Mouse (Mus musculus): ENCODE results near the gene Gm9857.
A peak's percentile ranks its signal among the peaks of the same experiment; 100 is the strongest.

Gene Gm9857

GRCm38 (mm10) chr3:108925677-108926076, 14.6 kb downstream of the Gm9857 start:
- DNase-seq (ENCODE audit: low read depth, low spot score) = no peak

GRCm38 (mm10) chr3:108921822-108922221, 18.4 kb downstream of the Gm9857 start:
- no peak for DNase-seq (ENCODE audit: low read depth, low spot score)

GRCm38 (mm10) chr3:108920442-108921070, 19.7 kb downstream of the Gm9857 start:
- no peak for DNase-seq (ENCODE audit: low read depth, low spot score)

- no peak for DNase-seq (ENCODE audit: low read depth, low spot score)
Observed at GRCm38 (mm10) chr3:108918852-108919251, 21.4 kb downstream of the Gm9857 start.

- DNase-seq (ENCODE audit: low read depth, low spot score) = no peak
Observed at GRCm38 (mm10) chr3:108917986-108918385, 22.3 kb downstream of the Gm9857 start.

DNA sequence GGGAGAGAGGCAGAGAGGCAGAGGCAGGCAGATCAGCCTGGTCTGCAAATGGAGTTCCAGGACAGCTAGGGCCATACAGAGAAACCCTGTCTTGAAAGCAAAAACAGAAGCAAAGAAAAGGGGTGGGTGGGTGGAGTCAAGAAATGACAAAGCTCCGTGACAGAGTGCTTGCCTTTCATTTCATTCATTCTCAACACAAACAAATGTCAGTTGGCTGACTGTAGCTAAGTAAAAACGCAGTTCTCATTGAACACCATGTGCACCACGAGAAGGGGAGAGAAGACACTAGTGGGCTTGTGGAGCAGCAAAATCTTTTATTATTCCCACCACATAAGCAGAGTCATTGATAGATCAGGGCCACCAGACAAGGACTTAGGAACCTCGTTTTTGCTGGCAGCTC, 23.4 kb downstream of the Gm9857 start:
- DNase-seq (ENCODE audit: low read depth, low spot score) = no peak

DNA sequence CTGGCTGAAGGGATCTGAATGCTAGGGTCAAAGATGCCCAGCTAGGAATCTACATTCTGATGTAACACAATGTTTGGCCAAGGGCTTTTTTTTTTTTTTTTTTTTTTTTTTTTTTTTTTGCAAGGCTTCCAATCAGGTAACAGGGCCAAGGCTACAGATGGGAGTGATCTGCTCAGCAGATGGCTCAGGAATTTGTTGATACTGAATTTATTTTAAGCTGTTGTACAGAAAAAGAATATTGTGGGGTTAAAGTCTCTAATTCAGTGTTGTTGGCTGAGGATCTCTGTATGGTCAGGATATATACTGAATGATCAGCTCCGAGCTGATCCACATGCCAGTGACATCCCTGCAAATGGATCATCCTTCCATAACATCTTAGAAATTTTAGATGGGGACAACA, 24.2 kb downstream of the Gm9857 start:
- no peak for DNase-seq (ENCODE audit: low read depth, low spot score)

- DNase-seq (ENCODE audit: low read depth, low spot score) = peak; percentile 96
Observed at GRCm38 (mm10) chr3:108911548-108912413, 28.5 kb downstream of the Gm9857 start, which contains the start of gene Prpf38b. TSS of gene Prpf38b (minus strand) at chr3:108911727.

DNA sequence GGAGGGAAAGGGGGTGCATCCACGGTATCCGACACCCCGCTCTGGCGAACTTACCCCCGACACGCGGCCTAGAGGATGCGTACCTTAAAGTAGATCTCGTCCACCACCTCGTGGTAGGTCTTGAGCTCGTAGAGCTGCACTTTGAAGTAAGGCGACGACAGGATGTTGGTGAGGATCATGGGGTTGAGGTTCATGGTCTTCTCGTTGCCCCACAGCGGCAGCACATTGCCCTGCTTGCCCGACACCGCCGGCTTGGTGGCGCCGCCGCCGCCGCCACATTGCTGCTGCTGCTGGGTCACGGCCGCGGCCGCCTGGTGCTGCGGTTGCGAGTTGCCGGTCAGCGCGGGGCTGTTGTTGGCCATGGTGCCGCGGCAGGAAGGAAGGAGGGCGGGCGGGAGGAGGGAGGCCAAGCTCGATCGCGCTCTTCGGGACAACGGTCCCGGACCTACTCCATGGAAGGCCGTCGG, 29.1 kb downstream of the Gm9857 start:
- no peak for DNase-seq (ENCODE audit: low read depth, low spot score)

DNA sequence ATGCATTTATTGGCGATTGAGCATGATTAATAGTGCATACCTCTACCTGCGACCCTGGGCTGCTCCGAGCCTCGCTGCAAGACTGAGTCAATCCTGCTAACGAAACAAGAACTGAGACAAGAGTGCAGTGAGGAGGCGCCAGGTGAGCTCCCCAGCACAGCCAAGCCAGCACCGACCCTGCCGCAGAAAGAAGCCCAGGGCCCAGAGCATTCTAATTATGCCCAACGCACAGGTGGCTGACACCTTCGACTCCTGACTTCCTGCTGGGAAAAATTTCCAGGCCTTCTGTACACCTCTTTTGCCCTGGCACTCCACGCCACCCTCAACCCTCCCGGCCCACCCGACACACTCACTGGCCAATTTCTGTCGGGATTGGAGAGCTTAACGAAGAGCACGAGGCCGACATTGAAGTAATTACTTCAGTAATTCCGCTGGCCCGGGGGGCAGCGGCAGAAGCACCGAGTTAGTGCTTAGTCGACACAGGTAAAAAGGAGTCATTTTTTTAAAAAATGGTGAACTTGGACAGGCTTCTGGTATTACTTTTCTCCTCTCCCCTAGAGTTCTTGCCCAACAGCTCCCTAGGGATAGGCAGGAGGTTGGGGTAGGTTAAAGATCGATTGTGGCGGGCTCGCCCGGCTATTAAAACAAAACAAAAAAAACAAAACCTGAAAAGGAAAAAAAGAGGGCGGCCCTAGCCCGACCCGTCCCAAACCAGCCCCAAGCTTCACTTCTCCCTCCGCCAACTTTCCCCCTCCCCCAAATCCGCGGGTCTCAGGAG, 29.8 kb downstream of the Gm9857 start:
- no peak for DNase-seq (ENCODE audit: low read depth, low spot score)

DNA sequence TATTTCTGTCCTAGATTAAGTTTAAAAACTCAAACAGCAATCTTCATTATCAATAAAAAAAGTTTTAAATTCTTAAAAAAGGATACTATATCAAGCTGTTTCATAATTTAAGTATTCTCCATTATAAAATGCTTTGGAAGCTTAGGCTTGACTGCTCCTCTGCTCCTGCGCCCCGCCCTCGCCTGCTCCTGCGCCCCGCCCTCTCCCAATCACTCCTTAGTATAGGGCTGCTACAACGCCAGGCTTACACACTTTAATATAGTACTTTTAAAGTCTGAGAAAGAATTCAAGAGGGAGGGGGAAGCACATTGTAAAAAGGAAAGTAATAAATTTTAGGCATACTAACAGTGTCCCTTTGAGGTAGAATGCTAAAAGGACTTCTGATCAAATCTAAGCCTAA, 37.3 kb downstream of the Gm9857 start:
- DNase-seq (ENCODE audit: low read depth, low spot score) = no peak

GRCm38 (mm10) chr3:108902038-108902437, 38.2 kb downstream of the Gm9857 start:
- DNase-seq (ENCODE audit: low read depth, low spot score) = no peak

GRCm38 (mm10) chr3:108900681-108901080, 39.6 kb downstream of the Gm9857 start:
- DNase-seq (ENCODE audit: low read depth, low spot score) = no peak

DNA sequence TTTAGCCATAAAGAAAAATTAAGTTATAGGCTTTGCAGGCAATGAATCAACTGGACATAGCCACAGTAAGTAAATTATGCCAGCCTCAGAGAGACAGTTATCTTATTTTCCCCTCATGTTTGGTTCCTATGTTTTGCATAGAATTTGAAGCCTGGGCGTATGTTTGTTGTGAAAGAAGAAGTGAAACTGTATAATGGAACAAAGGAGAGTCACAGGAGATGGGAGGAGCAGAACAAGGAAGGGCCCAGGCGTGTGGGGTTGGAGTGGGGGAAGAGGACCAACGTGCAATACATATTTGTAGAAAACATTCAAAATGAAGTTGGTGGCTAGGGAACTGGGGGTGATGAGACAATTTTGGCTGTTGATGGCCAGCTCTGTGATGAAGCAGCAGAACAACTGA, 40.1 kb downstream of the Gm9857 start:
- no peak for DNase-seq (ENCODE audit: low read depth, low spot score)

DNA sequence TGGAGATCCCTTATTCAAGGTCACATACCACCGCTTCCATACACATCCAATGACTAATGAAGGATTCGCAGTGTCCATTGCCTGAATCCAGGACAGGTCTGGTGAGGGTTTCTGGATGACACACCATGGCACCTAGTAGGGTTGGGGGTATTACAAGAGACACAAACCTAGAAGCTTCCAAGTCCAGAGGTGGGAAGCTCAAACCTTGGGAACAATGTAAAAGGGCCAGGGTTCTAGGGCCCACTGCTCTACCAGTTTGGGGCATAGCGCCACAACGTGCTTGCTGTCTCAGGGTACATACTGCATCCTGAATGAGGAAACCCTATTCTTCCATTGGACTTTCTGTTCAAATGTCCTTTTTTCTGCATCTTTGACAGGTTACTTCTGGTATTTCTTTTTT, 41.6 kb downstream of the Gm9857 start:
- no peak for DNase-seq (ENCODE audit: low read depth, low spot score)

DNA sequence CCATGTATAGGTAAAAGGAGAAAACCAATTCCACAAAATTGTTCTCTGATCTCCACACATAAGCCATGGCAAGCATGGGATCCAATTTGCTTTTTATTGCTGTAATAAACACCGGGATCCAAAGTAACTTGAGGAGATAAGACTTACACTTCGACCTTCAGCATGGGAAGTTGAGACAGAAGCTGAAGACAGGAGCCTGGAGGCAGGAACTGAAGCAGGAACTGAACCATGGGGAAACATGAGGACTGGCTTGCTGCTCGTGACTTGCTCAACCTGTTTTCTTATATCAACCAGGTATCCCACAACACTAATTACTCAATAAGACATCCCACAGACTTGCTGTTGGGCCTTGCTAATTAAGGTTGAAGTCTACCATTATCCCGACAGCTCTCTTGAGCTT, 47.3 kb downstream of the Gm9857 start:
- DNase-seq (ENCODE audit: low read depth, low spot score) = no peak

DNA sequence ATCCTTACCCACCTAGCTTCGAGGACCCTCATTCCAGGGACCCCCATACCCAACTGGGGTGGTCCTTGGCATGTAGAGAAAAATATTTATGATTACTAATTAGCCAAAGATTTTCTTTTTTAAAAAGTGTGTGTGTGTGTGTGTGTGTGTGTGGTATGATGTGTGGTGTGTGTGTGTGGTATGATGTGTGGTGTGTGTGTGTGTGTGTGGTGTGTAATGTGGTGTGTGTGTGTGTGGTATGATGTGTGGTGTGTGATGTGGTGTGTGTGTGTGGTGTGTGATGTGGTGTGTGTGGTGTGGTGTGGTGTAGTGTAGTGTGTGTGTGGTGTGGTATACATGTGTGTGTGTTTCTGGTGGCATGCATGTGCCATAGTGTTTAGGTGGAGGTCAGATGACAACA, 48.2 kb downstream of the Gm9857 start:
- no peak for DNase-seq (ENCODE audit: low read depth, low spot score)

Data from telencephalon, adult 2 months (tissue).